ENCODE assay signal across 12 mouse cellular contexts in the genomic region with DNA sequence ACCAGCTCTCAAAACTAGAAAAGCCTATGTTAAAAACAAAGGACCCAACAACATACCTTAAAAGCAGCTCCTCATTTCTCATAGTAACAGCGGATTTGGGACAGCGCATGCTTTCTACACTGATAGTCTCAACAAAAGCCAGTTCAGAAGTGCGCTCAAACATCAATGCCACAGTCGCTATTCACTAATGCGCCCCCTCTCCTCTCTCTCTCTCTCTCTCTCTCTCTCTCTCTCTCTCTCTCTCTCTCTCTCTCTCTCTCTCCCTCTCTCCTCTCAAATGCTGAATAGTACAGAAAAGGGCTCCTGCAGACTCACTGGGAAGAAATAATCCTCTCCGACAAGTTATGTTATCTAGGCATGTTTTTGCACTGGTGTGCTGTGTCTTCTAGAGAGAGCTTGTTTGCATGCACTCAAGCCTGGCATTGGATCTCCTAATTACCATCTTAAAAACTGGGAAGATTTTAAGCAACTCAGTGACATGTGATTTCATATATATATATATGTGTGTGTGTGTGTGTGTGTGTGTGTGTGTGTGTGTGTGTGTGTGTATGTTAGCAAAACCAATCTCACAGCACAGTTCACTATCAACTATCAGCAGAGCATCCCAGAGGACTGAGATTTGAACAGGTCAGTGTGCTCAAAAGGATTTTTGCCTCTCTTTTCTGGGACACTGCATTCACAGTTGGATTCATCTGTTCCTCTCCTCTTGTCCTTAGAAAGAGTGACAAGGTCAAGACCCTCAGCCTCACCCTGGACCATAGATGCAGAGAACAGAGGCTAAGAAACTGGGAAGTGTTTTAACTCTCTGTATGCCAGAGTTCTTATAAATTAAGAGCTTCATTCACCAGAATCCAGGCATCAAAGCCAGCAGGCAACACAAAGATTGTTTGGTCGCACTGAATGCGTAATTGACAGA.
A peak's percentile ranks its signal among the peaks of the same experiment; 100 is the strongest.
DNase-seq lines count a peak whose midpoint lies in the region; ATAC-seq lines count a peak whose summit lies in the region.
"Had no signal": no experiment of that assay in that cellular context is flagged by ENCODE, and none has a peak within 500 bp of the region (broad histone marks: within the 10 kb centered on the region; RNA-seq: fewer than 3 reads in every experiment).

No protein-coding gene starts in this region.

- H3K9me3 ChIP-seq in embryonic facial prominence, embryonic 11.5 days (replicated peaks; ENCODE audit: control insufficient read depth, low read length), result no peaks in the 10 kb centered on the region
- H3K9me3 ChIP-seq in hindbrain, embryonic 13.5 days, result no peaks in the 10 kb centered on the region
- no peaks in the 10 kb centered on the region for H3K9me3 ChIP-seq in neural tube, embryonic 14.5 days (ENCODE audit: control insufficient read depth, low read length)
- H3K9me3 ChIP-seq: liver, embryonic 12.5 days had no signal

- no peak overlapping the region for H3K9ac ChIP-seq in embryonic facial prominence, embryonic 11.5 days (replicated peaks; ENCODE audit: low read length)
- peak overlapping the region; percentile 87 for H3K9ac ChIP-seq in hindbrain, embryonic 13.5 days
- peak overlapping the region; percentile 80 for H3K9ac ChIP-seq in neural tube, embryonic 14.5 days (replicated peaks; ENCODE audit: low read depth, low read length)
- H3K9ac ChIP-seq: liver, embryonic 12.5 days had no signal

- peak; percentile 50 for ATAC-seq in embryonic facial prominence, embryonic 11.5 days (replicated peaks; ENCODE audit: insufficient number of reproducible peaks, low FRiP score, low TSS enrichment, low read depth)
- peak; percentile 78 for ATAC-seq in hindbrain, embryonic 13.5 days (ENCODE audit: low FRiP score)
- peak; percentile 55 for ATAC-seq in neural tube, embryonic 14.5 days (ENCODE audit: low read depth)
- no peak for ATAC-seq in granulocyte monocyte progenitor cell, adult 5-6 weeks (replicated peaks; ENCODE audit: poor library complexity, severe bottlenecking)
- ATAC-seq in monocyte, adult 5-6 weeks (replicated peaks; ENCODE audit: insufficient number of reproducible peaks, low FRiP score, low TSS enrichment, poor library complexity, severe bottlenecking), result no peak
- ATAC-seq: liver, embryonic 12.5 days had no signal

- WGBS in embryonic facial prominence, embryonic 11.5 days, result 42% methylated on average over 8 of the region's 8 CpGs
- WGBS in hindbrain, embryonic 13.5 days, result 16% methylated on average over 8 of the region's 8 CpGs
- WGBS in neural tube, embryonic 14.5 days, result 17% methylated on average over 8 of the region's 8 CpGs

- no peaks in the 10 kb centered on the region for H3K36me3 ChIP-seq in embryonic facial prominence, embryonic 11.5 days (replicated peaks; ENCODE audit: control insufficient read depth, insufficient read depth, low read depth, low read length)
- H3K36me3 ChIP-seq in hindbrain, embryonic 13.5 days, result no peaks in the 10 kb centered on the region
- H3K36me3 ChIP-seq in neural tube, embryonic 14.5 days (ENCODE audit: control insufficient read depth, insufficient read depth, low read length), result no peaks in the 10 kb centered on the region
- H3K36me3 ChIP-seq: liver, embryonic 12.5 days had no signal

- H3K27me3 ChIP-seq in embryonic facial prominence, embryonic 11.5 days (ENCODE audit: control insufficient read depth, insufficient read depth, low read length), result no peaks in the 10 kb centered on the region
- no peaks in the 10 kb centered on the region for H3K27me3 ChIP-seq in hindbrain, embryonic 13.5 days
- no peaks in the 10 kb centered on the region for H3K27me3 ChIP-seq in neural tube, embryonic 14.5 days (ENCODE audit: control insufficient read depth, insufficient read depth, low read length)
- H3K27me3 ChIP-seq: liver, embryonic 12.5 days had no signal

- H3K27ac ChIP-seq in embryonic facial prominence, embryonic 11.5 days (replicated peaks; ENCODE audit: low read depth, low read length), result 0 out of 2 replicates have a peak overlapping the region, but pooled peaks have one; percentile 36
- peak overlapping the region; percentile 94 for H3K27ac ChIP-seq in hindbrain, embryonic 13.5 days
- H3K27ac ChIP-seq in neural tube, embryonic 14.5 days (ENCODE audit: low read depth, low read length), result peak overlapping the region; percentile 93
- H3K27ac ChIP-seq: liver, embryonic 12.5 days had no signal

- H3K4me2 ChIP-seq in embryonic facial prominence, embryonic 11.5 days (ENCODE audit: low read depth, low read length), result no peak overlapping the region
- peak overlapping the region; percentile 53 for H3K4me2 ChIP-seq in hindbrain, embryonic 13.5 days
- peak overlapping the region; percentile 54 for H3K4me2 ChIP-seq in neural tube, embryonic 14.5 days (ENCODE audit: low read depth, low read length)
- H3K4me2 ChIP-seq: liver, embryonic 12.5 days had no signal

- H3K4me1 ChIP-seq in embryonic facial prominence, embryonic 11.5 days (ENCODE audit: control insufficient read depth, insufficient read depth, low read length), result no peaks in the 10 kb centered on the region
- H3K4me1 ChIP-seq in hindbrain, embryonic 13.5 days (replicated peaks), result peaks cover 26% of the 10 kb centered on the region
- peaks cover 9% of the 10 kb centered on the region; the same call in 1 of the 2 replicates for H3K4me1 ChIP-seq in neural tube, embryonic 14.5 days (ENCODE audit: control insufficient read depth, insufficient read depth, low read length)
- H3K4me1 ChIP-seq: liver, embryonic 12.5 days had no signal

- DNase-seq in cerebellum, adult 18-20 months, result peak; percentile 29 to 43
- no peak for DNase-seq in cerebellum, postnatal 4 days (ENCODE audit: low spot score in 2 of 2)
- DNase-seq in embryonic facial prominence, embryonic 11.5 days (ENCODE audit: low spot score), result no peak
- no peak for DNase-seq in c-Kit-positive CD71-positive TER-119-positive erythroid progenitor cells, embryonic 14.5 days (ENCODE audit: low spot score)
- DNase-seq: adrenal gland, postnatal 36 days; layer of hippocampus, adult 9-11 months; lung, postnatal 4 days had no signal

- peak overlapping the region; percentile 14; the same call in 1 of the 2 replicates for H3K4me3 ChIP-seq in embryonic facial prominence, embryonic 11.5 days (ENCODE audit: low read depth, low read length)
- peak overlapping the region; percentile 53 for H3K4me3 ChIP-seq in hindbrain, embryonic 13.5 days
- peak overlapping the region; percentile 65 for H3K4me3 ChIP-seq in neural tube, embryonic 14.5 days (ENCODE audit: low read depth, low read length)
- H3K4me3 ChIP-seq: liver, embryonic 12.5 days had no signal

Comparison
In these comparisons a context has a peak if more than half of its experiments do, and no peak if none do; other contexts are left out.
1. DNase-seq: peak in cerebellum, adult 18-20 months (2 of 2); none in cerebellum, postnatal 4 days (0 of 2), embryonic facial prominence, embryonic 11.5 days (single experiment) and c-Kit-positive CD71-positive TER-119-positive erythroid progenitor cells, embryonic 14.5 days (single experiment).
2. ATAC-seq: peak in embryonic facial prominence, embryonic 11.5 days (single experiment), hindbrain, embryonic 13.5 days (single experiment) and neural tube, embryonic 14.5 days (single experiment); none in granulocyte monocyte progenitor cell, adult 5-6 weeks (single experiment) and monocyte, adult 5-6 weeks (single experiment).
3. H3K27ac ChIP-seq: peak in every context shown above with its lines; median percentile 94 in hindbrain, embryonic 13.5 days; 93 in neural tube, embryonic 14.5 days; 36 in embryonic facial prominence, embryonic 11.5 days.
4. H3K4me3 ChIP-seq: peak in every context shown above with its lines; median percentile 65 in neural tube, embryonic 14.5 days; 53 in hindbrain, embryonic 13.5 days; 14 in embryonic facial prominence, embryonic 11.5 days.